Mouse (Mus musculus): ENCODE measurements around the gene Tbx18.

DNA sequence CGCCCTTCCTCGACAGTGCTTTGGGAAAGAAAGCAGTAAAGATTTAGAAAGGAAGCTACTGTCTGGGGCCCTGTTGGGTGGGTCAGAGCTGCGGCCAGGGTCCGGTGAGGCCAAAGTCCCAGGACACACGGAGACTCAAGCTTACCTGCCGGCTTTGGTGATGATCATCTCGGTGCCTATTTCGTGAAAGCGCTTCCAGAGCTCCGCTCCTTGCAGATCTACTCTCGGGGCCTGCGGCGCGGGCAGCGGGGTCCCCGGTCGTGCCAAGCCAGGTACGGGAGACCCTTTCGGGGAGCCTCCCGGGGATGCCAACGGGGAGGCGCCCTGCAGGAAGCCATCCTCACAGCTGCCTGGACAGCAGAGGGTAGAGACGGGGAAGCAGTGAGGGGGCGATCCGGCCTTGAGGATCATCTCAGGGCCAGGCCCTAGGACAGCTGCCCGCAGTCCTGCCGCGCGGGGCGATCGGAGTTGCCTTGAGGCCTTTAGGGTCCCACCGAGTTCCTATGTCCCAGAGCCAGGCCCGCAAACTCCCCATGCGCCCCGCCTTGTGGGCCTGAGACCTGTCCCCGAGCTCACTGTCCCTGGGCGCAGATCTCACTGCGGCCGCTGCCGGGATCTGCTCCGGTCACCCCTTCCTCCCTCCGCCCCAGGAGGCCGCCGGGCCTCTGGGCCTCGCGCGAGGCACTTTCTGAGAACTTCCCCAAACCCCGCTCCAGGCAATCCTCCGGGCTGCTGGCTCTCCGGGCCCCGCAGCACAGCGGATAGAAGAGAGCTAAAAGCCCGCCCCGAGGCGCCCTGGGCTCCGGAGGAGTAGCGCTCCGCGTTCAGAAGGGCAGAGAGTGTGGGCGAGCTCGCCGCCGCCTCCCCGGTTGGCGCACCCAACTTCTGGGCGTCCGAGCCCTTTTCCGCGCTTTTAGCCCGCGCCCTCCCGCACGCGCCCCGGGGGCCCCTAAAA lies 1.5 kb downstream of the Tbx18 start:
- TF ChIP-seq POLR2A (IDR thresholded peaks at IDR 0.05; ENCODE audit: borderline replicate concordance, extremely low read depth, low read depth, low read length) (no peak), CTCF (IDR thresholded peaks at IDR 0.05; ENCODE audit: insufficient read depth, low read length) (no peak)
